Mouse (Mus musculus) CH12.LX (cell line): Measurements from ENCODE around the gene Il1rap. TPM values are rescaled to one million over a fixed set of nuclear protein-coding genes. Genes with fewer than 3 reads are reported as not detected.

Experiments
- DNase-seq: peaks from one replicate; pipeline ENCODE4 v3.0.0-alpha.2; 2013; ENCODE audit errors: extremely low read depth
- H3K27ac ChIP-seq: 2 replicates; pipeline ENCODE4 v1.5.1; 2012; ENCODE audit warnings: low read depth, mild to moderate bottlenecking, control low read depth, moderate library complexity; ENCODE audit not compliant: insufficient read depth
- H3K27me3 ChIP-seq: replicated peaks from 2 replicates; pipeline ENCODE3; 2012; ENCODE audit warnings: inconsistent platforms
- H3K36me3 ChIP-seq, 2 experiments: replicated peaks in 1 of 2; 2 replicates each; pipeline versions ENCODE3 to v1.6.1; 2012; ENCODE audit warnings: inconsistent platforms in 1 of 2, low read length in 1 of 2, mild to moderate bottlenecking in 1 of 2, mixed read lengths in 1 of 2, moderate library complexity in 1 of 2; ENCODE audit not compliant: control insufficient read depth in 1 of 2, insufficient read depth in 1 of 2
- H3K4me1 ChIP-seq, 2 experiments: 2 replicates each; pipeline ENCODE4 v1.6.1; 2012; ENCODE audit warnings: inconsistent platforms in 1 of 2, moderate library complexity in 1 of 2; ENCODE audit not compliant: insufficient read depth in 2 of 2, control insufficient read depth in 1 of 2
- H3K4me2 ChIP-seq: 2 replicates; pipeline ENCODE4 v1.6.1; 2012; ENCODE audit warnings: low read depth, mild to moderate bottlenecking, control low read depth; ENCODE audit not compliant: poor library complexity, insufficient read depth, severe bottlenecking
- H3K4me3 ChIP-seq, 3 experiments: fragments of 150-350 bp in 1 of 3; sonication (generic) in 1 of 3; replicated peaks in 1 of 3; 2 replicates each; pipeline versions ENCODE3 to v1.5.1; 2011 to 2012; ENCODE audit warnings: low read depth in 2 of 3, low read length in 2 of 3, mild to moderate bottlenecking in 2 of 3, moderate library complexity in 2 of 3, control low read depth in 1 of 3, improper control_type of control experiment in 1 of 3, inconsistent platforms in 1 of 3, mixed read lengths in 1 of 3; ENCODE audit not compliant: poor library complexity in 1 of 3
- H3K79me2 ChIP-seq: replicated peaks from 2 replicates; pipeline ENCODE4 v1.6.1; 2012; ENCODE audit warnings: mild to moderate bottlenecking, moderate library complexity; ENCODE audit not compliant: control insufficient read depth, poor library complexity, insufficient read depth, severe bottlenecking; ENCODE audit errors: extremely low read depth
- H3K9ac ChIP-seq: 2 replicates; pipeline ENCODE4 v1.6.1; 2012; ENCODE audit warnings: low read depth, mild to moderate bottlenecking, control low read depth, moderate library complexity; ENCODE audit not compliant: insufficient read depth
- H3K9me3 ChIP-seq: replicated peaks from 2 replicates; pipeline ENCODE3; 2012; ENCODE audit warnings: low read length, inconsistent platforms, mixed read lengths
- CHD1 ChIP-seq: IDR thresholded peaks from 2 replicates; pipeline ENCODE4 v1.6.1; 2012; ENCODE audit warnings: low read depth, low read length, improper control_type of control experiment, inconsistent platforms
- CHD2 ChIP-seq: IDR thresholded peaks from 2 replicates; pipeline ENCODE4 v1.6.1; 2011; ENCODE audit warnings: low read length, improper control_type of control experiment
- CTCF ChIP-seq, 2 experiments: IDR thresholded peaks in 1 of 2; conservative IDR thresholded peaks in 1 of 2; 2 replicates each; pipeline ENCODE4 v1.5.1; 2011 to 2012; ENCODE audit warnings: low read depth in 2 of 2, low read length in 2 of 2, improper control_type of control experiment in 1 of 2, inconsistent platforms in 1 of 2, mild to moderate bottlenecking in 1 of 2, moderate library complexity in 1 of 2
- ELF1 ChIP-seq: IDR thresholded peaks from 2 replicates; pipeline ENCODE4 v1.6.1; 2014; ENCODE audit warnings: low read depth, mild to moderate bottlenecking, inconsistent platforms, low read length, improper control_type of control experiment
- GABPA ChIP-seq: IDR thresholded peaks from 2 replicates; pipeline ENCODE4 v1.6.1; 2012; ENCODE audit warnings: low read depth, low read length, improper control_type of control experiment, inconsistent platforms; ENCODE audit not compliant: insufficient replicate concordance
- HCFC1 ChIP-seq: IDR thresholded peaks from 2 replicates; pipeline ENCODE4 v1.6.1; 2012; ENCODE audit warnings: low read depth, mild to moderate bottlenecking, inconsistent platforms, low read length, improper control_type of control experiment
- JUN ChIP-seq: IDR thresholded peaks from 2 replicates; pipeline ENCODE4 v1.6.1; 2011; ENCODE audit warnings: low read depth, mild to moderate bottlenecking, low read length, improper control_type of control experiment, moderate library complexity; ENCODE audit not compliant: insufficient read depth
- JUND ChIP-seq: conservative IDR thresholded peaks from 2 replicates; pipeline ENCODE4 v1.6.1; 2011; ENCODE audit warnings: low read depth, low read length, improper control_type of control experiment
- KAT2A ChIP-seq: IDR thresholded peaks from 2 replicates; pipeline ENCODE4 v1.6.1; 2012; ENCODE audit warnings: low read length, improper control_type of control experiment, inconsistent platforms; ENCODE audit not compliant: insufficient replicate concordance
- MAFK ChIP-seq: IDR thresholded peaks from 2 replicates; pipeline ENCODE4 v1.6.1; 2011; ENCODE audit warnings: low read length, improper control_type of control experiment; ENCODE audit not compliant: insufficient replicate concordance
- MAZ ChIP-seq: IDR thresholded peaks from 2 replicates; pipeline ENCODE4 v1.6.1; 2012; ENCODE audit warnings: low read depth, mild to moderate bottlenecking, inconsistent platforms, low read length, improper control_type of control experiment, moderate library complexity
- MXI1 ChIP-seq: IDR thresholded peaks from 2 replicates; pipeline ENCODE4 v1.6.1; 2011; ENCODE audit warnings: mild to moderate bottlenecking, low read depth, low read length, improper control_type of control experiment
- MYC ChIP-seq: IDR thresholded peaks from 2 replicates; pipeline ENCODE4 v1.6.1; 2011; ENCODE audit warnings: low read depth, mild to moderate bottlenecking, improper control_type of control experiment, low read length
- NELFE ChIP-seq: IDR thresholded peaks from 2 replicates; pipeline ENCODE4 v1.6.1; 2011; ENCODE audit warnings: low read depth, low read length, improper control_type of control experiment
- NRF1 ChIP-seq: IDR thresholded peaks from 2 replicates; pipeline ENCODE4 v1.6.1; 2014; ENCODE audit warnings: low read depth, mild to moderate bottlenecking, inconsistent platforms, low read length, improper control_type of control experiment, moderate library complexity
- POLR2A ChIP-seq: IDR thresholded peaks from 2 replicates; pipeline ENCODE4 v1.6.1; 2011; ENCODE audit warnings: low read depth, mild to moderate bottlenecking, improper control_type of control experiment, low read length
- POLR2AphosphoS2 ChIP-seq: IDR thresholded peaks from 2 replicates; pipeline ENCODE4 v1.6.1; 2011; ENCODE audit warnings: low read depth, low read length, improper control_type of control experiment
- RAD21 ChIP-seq: IDR thresholded peaks from 2 replicates; pipeline ENCODE4 v1.6.1; 2011; ENCODE audit warnings: low read depth, mild to moderate bottlenecking, low read length, improper control_type of control experiment, moderate library complexity
- SIN3A ChIP-seq: IDR thresholded peaks from 2 replicates; pipeline ENCODE4 v1.6.1; 2012; ENCODE audit warnings: low read length, improper control_type of control experiment, inconsistent platforms
- SMC3 ChIP-seq: IDR thresholded peaks from 2 replicates; pipeline ENCODE4 v1.6.1; 2011; ENCODE audit warnings: low read depth, low read length, improper control_type of control experiment
- TCF12 ChIP-seq: IDR thresholded peaks from 2 replicates; pipeline ENCODE4 v1.6.1; 2014; ENCODE audit warnings: low read depth, mild to moderate bottlenecking, inconsistent platforms, low read length, improper control_type of control experiment
- UBTF ChIP-seq: IDR thresholded peaks from 2 replicates; pipeline ENCODE4 v1.6.1; 2012; ENCODE audit warnings: low read depth, mild to moderate bottlenecking, inconsistent platforms, low read length, improper control_type of control experiment, moderate library complexity
- USF1 ChIP-seq: IDR thresholded peaks from 2 replicates; pipeline ENCODE4 v1.6.1; 2014; ENCODE audit warnings: low read depth, mild to moderate bottlenecking, inconsistent platforms, low read length, improper control_type of control experiment
- ZC3H11A ChIP-seq: IDR thresholded peaks from 2 replicates; pipeline ENCODE4 v1.6.1; 2012; ENCODE audit warnings: low read depth, mild to moderate bottlenecking, inconsistent platforms, low read length, improper control_type of control experiment
- ZMIZ1 ChIP-seq: IDR thresholded peaks from 2 replicates; pipeline ENCODE4 v1.6.1; 2012; ENCODE audit warnings: low read depth, mild to moderate bottlenecking, inconsistent platforms, low read length, improper control_type of control experiment
- ZNF384 ChIP-seq: IDR thresholded peaks from 2 replicates; pipeline ENCODE4 v1.6.1; 2012; ENCODE audit warnings: low read depth, low read length, improper control_type of control experiment, inconsistent platforms
- dilution Hi-C: fragments of 300-500 bp; cut with MboI; formaldehyde crosslinking; loops from 2 replicates; pipeline ENCODE4 v1.14.3; 2020; ENCODE audit warnings: low sequenced_read_pairs; ENCODE audit not compliant: extremely low pct_unique_long_range_greater_than_20kb, extremely low pct_ligation_motif_present
- in situ Hi-C: fragments of 300-500 bp; cut with MboI; formaldehyde crosslinking; loops from 3 replicates; pipeline ENCODE4 v1.14.3; 2019; ENCODE audit warnings: low sequenced_read_pairs, low pct_ligation_motif_present, low pct_unique_long_range_greater_than_20kb, mixed read lengths
- polyA plus RNA-seq: library from polyadenylated mRNA; unstranded; fragments of >175 nt; gene quantifications from 2 replicates; pipeline ENCODE4 v1.2.1, GENCODE M21; 2012; ENCODE audit warnings: low read depth; ENCODE audit not compliant: insufficient read length
- total RNA-seq, 2 experiments: library from RNA; depleted of rRNA; stranded (reverse); fragments of 300-350 nt in 1 of 2; fragments of >200 nt in 1 of 2; gene quantifications; 2 replicates each; pipeline ENCODE4 v1.2.3; 2012 to 2014

Gene Il1rap
- total and polyA plus RNA-seq, 3 experiments = 4.1 to 15.0 (median 9.4) TPM

- in situ Hi-C loops = no loop called here
- Histone ChIP-seq H3K36me3 (no peaks in the 10 kb centered on the region), H3K4me1 (peaks cover 0 to 5% of the 10 kb centered on the region in 2 experiments; a peak in 2 of 4 replicates), H3K27ac (no peak overlapping the region), H3K27me3 (no peaks in the 10 kb centered on the region), H3K9me3 (no peaks in the 10 kb centered on the region), H3K79me2 (no peaks in the 10 kb centered on the region), H3K4me3 (no peak overlapping the region), H3K4me2 (no peak overlapping the region), H3K9ac (no peak overlapping the region)
- DNase-seq = no peak
- dilution Hi-C loops = no loop called here
- TF ChIP-seq ELF1 (no peak), ZMIZ1 (no peak), POLR2AphosphoS2 (no peak), ZNF384 (no peak), NRF1 (no peak), CTCF (conservative IDR thresholded peaks at IDR 0.05 in 1 of 2, IDR thresholded peaks at IDR 0.05 in 1 of 2; ENCODE audit: low read depth in 2 of 2, low read length in 2 of 2) (no peak), MAFK (no peak), HCFC1 (no peak), SIN3A (no peak), MYC (no peak), USF1 (no peak), UBTF (no peak), MAZ (no peak), TCF12 (no peak), ZC3H11A (no peak), POLR2A (no peak), CHD1 (no peak), SMC3 (no peak), GABPA (no peak)
Observed at GRCm38 (mm10) chr16:26669081-26669480, 87.6 kb downstream of the Il1rap start.

GRCm38 (mm10) chr16:26680381-26680780 lies 98.9 kb downstream of the Il1rap start:
- H3K79me2 ChIP-seq = no peaks in the 10 kb centered on the region
- no peaks in the 10 kb centered on the region for H3K9me3 ChIP-seq
- H3K4me3 ChIP-seq = no peak overlapping the region
- in situ Hi-C loops = no loop called here
- peaks cover 0 to 9% of the 10 kb centered on the region in 2 experiments for H3K36me3 ChIP-seq
- no peak overlapping the region for H3K4me2 ChIP-seq
- no peaks in the 10 kb centered on the region for H3K4me1 ChIP-seq
- H3K27me3 ChIP-seq = no peaks in the 10 kb centered on the region
- DNase-seq = no peak
- H3K9ac ChIP-seq = no peak overlapping the region
- TF ChIP-seq JUND (no peak), USF1 (no peak), HCFC1 (no peak), MAZ (no peak), CHD2 (no peak), SMC3 (no peak), RAD21 (no peak), UBTF (no peak), KAT2A (no peak), GABPA (no peak), MXI1 (no peak), NELFE (no peak), MAFK (no peak), JUN (no peak), CHD1 (no peak), SIN3A (no peak), ELF1 (no peak), ZC3H11A (no peak)
- TF ChIP-seq, all 38 proteins: peak for 0
- H3K27ac ChIP-seq = no peak overlapping the region
- dilution Hi-C loops = no loop called here
